24 mouse cellular contexts compared by ENCODE assay signal in genomic region chr15:12202456-12202855, GRCm38 (mm10). TPM values are rescaled to one million over a fixed set of nuclear protein-coding genes. Genes with fewer than 3 reads are reported as not detected.
DNase-seq lines count a peak whose midpoint lies in the region; ATAC-seq and TF ChIP-seq lines count a peak whose summit lies in the region.
"Had no signal": no experiment of that assay in that cellular context is flagged by ENCODE, and none has a peak within 500 bp of the region (broad histone marks: within the 10 kb centered on the region; RNA-seq: fewer than 3 reads in every experiment).

No protein-coding gene starts in this region.

- in situ Hi-C loops in ES-E14 (cut with MboI; ENCODE audit: low sequenced_read_pairs in 2 of 2, unreplicated experiment in 2 of 2): no loop called here

- peaks cover 16% of the 10 kb centered on the region for H3K4me1 ChIP-seq in kidney, postnatal 0 days (replicated peaks; ENCODE audit: insufficient read depth, low read length)
- H3K4me1 ChIP-seq in ES-Bruce4 (ENCODE audit: control insufficient read depth, insufficient read depth, low read length) (peaks cover 7% of the 10 kb centered on the region), ES-E14 (ENCODE audit: control insufficient read depth in 2 of 2, insufficient read depth in 2 of 2, low read length in 2 of 2, poor library complexity in 1 of 2) (peaks cover 16 to 18% of the 10 kb centered on the region in 2 experiments; a peak in 3 of 4 replicates)
- H3K4me1 ChIP-seq in stomach, postnatal 0 days (replicated peaks; ENCODE audit: control insufficient read depth, insufficient read depth): peaks cover 6% of the 10 kb centered on the region

- no peak for DNase-seq in kidney, postnatal 0 days (ENCODE audit: low spot score)
- no peak for DNase-seq in kidney, postnatal 10 days
- DNase-seq in ES-E14 (ENCODE audit: low read depth, low spot score): no peak
- DNase-seq in stomach, postnatal 0 days (ENCODE audit: low spot score): peak; percentile 12
- no peak for DNase-seq in spleen, adult 18-20 months
- DNase-seq in spleen, postnatal 36 days (ENCODE audit: low spot score in 2 of 2): no peak
- DNase-seq: adrenal gland, adult 8-10 months; cerebellum, adult 11 months; cerebellum, adult 9-11 months; embryo, embryonic 11 days; gastrocnemius, adult 2 months; gastrocnemius, postnatal 25 days; heart, postnatal 4 days had no signal

- H3K4me2 ChIP-seq in kidney, postnatal 0 days (ENCODE audit: low read length): no peak overlapping the region
- H3K4me2 ChIP-seq in stomach, postnatal 0 days (replicated peaks; ENCODE audit: low read depth): no peak overlapping the region
- H3K4me2 ChIP-seq: embryonic facial prominence, embryonic 15.5 days; heart, embryonic 13.5 days; hindbrain, embryonic 12.5 days had no signal

- no peaks in the 10 kb centered on the region for H3K9me3 ChIP-seq in kidney, postnatal 0 days (replicated peaks; ENCODE audit: low read length)
- H3K9me3 ChIP-seq in ES-Bruce4 (replicated peaks; ENCODE audit: control insufficient read depth, insufficient read depth, low read length, poor library complexity, severe bottlenecking) (no peaks in the 10 kb centered on the region), ES-E14 (ENCODE audit: control insufficient read depth, insufficient read depth, low read depth, low read length) (no peaks in the 10 kb centered on the region)
- H3K9me3 ChIP-seq in stomach, postnatal 0 days (ENCODE audit: control insufficient read depth, low read length): no peaks in the 10 kb centered on the region
- H3K9me3 ChIP-seq: embryonic facial prominence, embryonic 15.5 days; forebrain, embryonic 10.5 days; heart, embryonic 13.5 days; hindbrain, embryonic 12.5 days had no signal

- no peak for TF ChIP-seq CTCF in kidney, postnatal 0 days (IDR thresholded peaks at IDR 0.05; ENCODE audit: low read depth)
- TF ChIP-seq CTCF in ES-Bruce4 (IDR thresholded peaks at IDR 0.05; ENCODE audit: low read depth, low read length): no peak
- no peak for TF ChIP-seq CTCF in stomach, postnatal 0 days (IDR thresholded peaks at IDR 0.05; ENCODE audit: low read depth)

- ATAC-seq in kidney, postnatal 0 days (replicated peaks; ENCODE audit: low FRiP score, low read depth): no peak
- ATAC-seq in stomach, postnatal 0 days (ENCODE audit: low FRiP score, low TSS enrichment): no peak
- ATAC-seq: forebrain, embryonic 14.5 days; hindbrain, embryonic 16.5 days; inflammation-experienced regulatory T-cells, adult 6 months; intestine, postnatal 0 days; Patski had no signal

- H3K27ac ChIP-seq in kidney, postnatal 0 days: 0 out of 2 replicates have a peak overlapping the region, but pooled peaks have one; percentile 13
- H3K27ac ChIP-seq in ES-Bruce4 (ENCODE audit: insufficient read depth, low read length) (peak overlapping the region; percentile 14), ES-E14 (ENCODE audit: insufficient read depth, low read depth, low read length, poor library complexity, severe bottlenecking) (peak overlapping the region; percentile 57)
- no peak overlapping the region for H3K27ac ChIP-seq in stomach, postnatal 0 days (replicated peaks)
- H3K27ac ChIP-seq: embryonic facial prominence, embryonic 15.5 days; forebrain, embryonic 10.5 days; gastrocnemius, adult 2 months; heart, embryonic 13.5 days; hindbrain, embryonic 12.5 days had no signal

- 89% methylated on average over 3 of the region's 3 CpGs for WGBS in kidney, postnatal 0 days
- 87% methylated on average over 3 of the region's 3 CpGs for WGBS in stomach, postnatal 0 days

- H3K36me3 ChIP-seq in kidney, postnatal 0 days (ENCODE audit: insufficient read depth, low read length): no peaks in the 10 kb centered on the region
- H3K36me3 ChIP-seq in ES-Bruce4 (ENCODE audit: control insufficient read depth, insufficient read depth, low read length, poor library complexity, severe bottlenecking) (no peaks in the 10 kb centered on the region), ES-E14 (ENCODE audit: control insufficient read depth, insufficient read depth, low read length, poor library complexity, severe bottlenecking) (no peaks in the 10 kb centered on the region)
- no peaks in the 10 kb centered on the region for H3K36me3 ChIP-seq in stomach, postnatal 0 days (ENCODE audit: control insufficient read depth, insufficient read depth, low read length)
- H3K36me3 ChIP-seq: embryonic facial prominence, embryonic 15.5 days; forebrain, embryonic 10.5 days; heart, embryonic 13.5 days; hindbrain, embryonic 12.5 days had no signal

- H3K27me3 ChIP-seq in kidney, postnatal 0 days (ENCODE audit: insufficient read depth, low read length): no peaks in the 10 kb centered on the region
- no peaks in the 10 kb centered on the region for H3K27me3 ChIP-seq in ES-Bruce4 (ENCODE audit: control insufficient read depth, insufficient read depth, low read length, poor library complexity, severe bottlenecking)
- no peaks in the 10 kb centered on the region for H3K27me3 ChIP-seq in stomach, postnatal 0 days (ENCODE audit: control insufficient read depth, insufficient read depth, low read length)
- H3K27me3 ChIP-seq: embryonic facial prominence, embryonic 15.5 days; heart, embryonic 13.5 days; hindbrain, embryonic 12.5 days; Patski had no signal

- TF ChIP-seq POLR2A in ES-Bruce4 (IDR thresholded peaks at IDR 0.05; ENCODE audit: insufficient read depth, low read length): no peak

- no peak overlapping the region for H3K4me3 ChIP-seq in kidney, postnatal 0 days (replicated peaks; ENCODE audit: low read depth, low read length)
- H3K4me3 ChIP-seq in ES-Bruce4 (ENCODE audit: low read depth, low read length) (no peak overlapping the region), ES-E14 (ENCODE audit: insufficient read depth in 1 of 2, low read depth in 1 of 2, low read length in 2 of 2, poor library complexity in 1 of 2, severe bottlenecking in 1 of 2) (no peak overlapping the region)
- no peak overlapping the region for H3K4me3 ChIP-seq in stomach, postnatal 0 days (ENCODE audit: low read depth, low read length)
- H3K4me3 ChIP-seq: embryonic facial prominence, embryonic 15.5 days; erythroblast, embryonic 14.5 days; forebrain, embryonic 10.5 days; gastrocnemius, adult 2 months; heart, embryonic 13.5 days; hindbrain, embryonic 12.5 days had no signal

- no peak for TF ChIP-seq EP300 in ES-Bruce4 (IDR thresholded peaks at IDR 0.05; ENCODE audit: insufficient read depth, low read depth, low read length)
- TF ChIP-seq EP300 in stomach, postnatal 0 days (optimal IDR thresholded peaks at IDR 0.05): no peak

- no peak overlapping the region for H3K9ac ChIP-seq in kidney, postnatal 0 days (ENCODE audit: low read depth, low read length)
- H3K9ac ChIP-seq in ES-Bruce4 (ENCODE audit: low read depth, poor library complexity, severe bottlenecking) (no peak overlapping the region), ES-E14 (ENCODE audit: insufficient read depth, low read depth, low read length, poor library complexity, severe bottlenecking) (no peak overlapping the region)
- H3K9ac ChIP-seq in stomach, postnatal 0 days (ENCODE audit: low read length): no peak overlapping the region
- H3K9ac ChIP-seq: embryonic facial prominence, embryonic 15.5 days; heart, embryonic 13.5 days; hindbrain, embryonic 12.5 days had no signal

TF ChIP-seq in ES-E14, 5 proteins besides CTCF, POLR2A, EP300 and RAD21:
- no peak for TF ChIP-seq ZC3H11A (IDR thresholded peaks at IDR 0.05; ENCODE audit: borderline replicate concordance, low read depth, low read length)
- no peak for TF ChIP-seq ZNF384 (IDR thresholded peaks at IDR 0.05; ENCODE audit: low read depth, low read length)
- no peak for TF ChIP-seq MAFK (IDR thresholded peaks at IDR 0.05; ENCODE audit: insufficient read depth, low read depth, low read length)
- TF ChIP-seq HCFC1 (IDR thresholded peaks at IDR 0.05; ENCODE audit: borderline replicate concordance, insufficient read depth, low read length): no peak
- TF ChIP-seq CHD2 (IDR thresholded peaks at IDR 0.05; ENCODE audit: low read depth, low read length): no peak

RNA-seq across cellular contexts. Expression of gene Mtmr12, which starts 2.4 kb away (rescaled TPM):
- 12.5 and 13.2 TPM in 2 replicates for polyA plus RNA-seq in kidney, postnatal 0 days (2015; fragmentation: Nextera tagmentation; extraction: Ambion mirVana)
- 29.8 and 32.0 TPM in 2 replicates for polyA plus RNA-seq in ES-Bruce4 (2011; ENCODE audit: insufficient read depth, insufficient read length, low read depth, missing spikeins)
- 14.8 and 18.4 TPM in 2 replicates for total RNA-seq in ES-E14 (2012; rRNA removed)
- 6.8 and 7.3 TPM in 2 replicates for polyA plus RNA-seq in stomach, postnatal 0 days (2015; fragmentation: Nextera tagmentation; extraction: Ambion mirVana)
